Mouse (Mus musculus) liver, embryonic 14.5 days (tissue): ENCODE measurements around the gene Glmn. TPM values are rescaled to one million over a fixed set of nuclear protein-coding genes. Genes with fewer than 3 reads are reported as not detected.

Experiments
- ATAC-seq: fragments of 200-750 bp; cut with Nextera tagmentation; 2 replicates; pipeline ENCODE4 v1.8.0; 2017; ENCODE audit warnings: moderate number of reproducible peaks, mild to moderate bottlenecking, moderate library complexity; ENCODE audit not compliant: insufficient read depth
- DNase-seq, 3 experiments: peaks; one replicate each; pipeline ENCODE4 v3.0.0-alpha.2; 2012 to 2013; ENCODE audit warnings: low read depth in 3 of 3, low spot score in 3 of 3
- H3K27ac ChIP-seq: fragments of 300-500 bp; sonication (generic); 2 replicates; pipeline ENCODE4 v1.5.1; 2014; ENCODE audit warnings: moderate library complexity, mild to moderate bottlenecking, control low read depth, inconsistent platforms
- H3K27me3 ChIP-seq: fragments of 300-500 bp; sonication (generic); 2 replicates; pipeline ENCODE4 v1.6.1; 2014; ENCODE audit warnings: mild to moderate bottlenecking, low read length, moderate library complexity; ENCODE audit not compliant: control insufficient read depth, insufficient read depth
- H3K36me3 ChIP-seq: fragments of 300-500 bp; sonication (generic); replicated peaks from 2 replicates; pipeline ENCODE4 v1.6.1; 2014; ENCODE audit warnings: low read depth; ENCODE audit not compliant: control insufficient read depth, insufficient read depth
- H3K4me1 ChIP-seq, 2 experiments: fragments of 200-500 bp in 1 of 2; fragments of 300-500 bp in 1 of 2; sonication (generic) in 1 of 2; replicated peaks; 2 replicates each; pipeline ENCODE4 v1.6.1; 2012 to 2014; ENCODE audit warnings: antibody characterized with exemption in 1 of 2, inconsistent platforms in 1 of 2, low read length in 1 of 2; ENCODE audit not compliant: control insufficient read depth in 2 of 2, insufficient read depth in 2 of 2
- H3K4me2 ChIP-seq: fragments of 300-500 bp; sonication (generic); 2 replicates; pipeline ENCODE4 v1.6.1; 2014; ENCODE audit warnings: low read depth, mild to moderate bottlenecking, control low read depth, moderate library complexity
- H3K4me3 ChIP-seq, 2 experiments: fragments of 200-500 bp in 1 of 2; fragments of 300-500 bp in 1 of 2; sonication (generic) in 1 of 2; 2 replicates each; pipeline ENCODE4 v1.5.1; 2012 to 2014; ENCODE audit warnings: low read depth in 2 of 2, low read length in 2 of 2, mild to moderate bottlenecking in 2 of 2, control low read depth in 1 of 2, inconsistent platforms in 1 of 2, moderate library complexity in 1 of 2; ENCODE audit not compliant: insufficient read depth in 1 of 2
- H3K9ac ChIP-seq: fragments of 300-500 bp; sonication (generic); replicated peaks from 2 replicates; pipeline ENCODE4 v1.6.1; 2014; ENCODE audit warnings: mild to moderate bottlenecking, control low read depth, moderate library complexity
- H3K9me3 ChIP-seq: fragments of 300-500 bp; sonication (generic); 2 replicates; pipeline ENCODE4 v1.6.1; 2016; ENCODE audit warnings: low read length, mixed read lengths; ENCODE audit not compliant: control insufficient read depth
- CTCF ChIP-seq: IDR thresholded peaks from 2 replicates; pipeline ENCODE4 v1.5.1; 2016; ENCODE audit warnings: antibody characterized with exemption, low read depth, control low read depth
- EP300 ChIP-seq: IDR thresholded peaks from 2 replicates; pipeline ENCODE4 v1.6.1; 2016; ENCODE audit warnings: antibody characterized with exemption, low read depth
- WGBS: fragments of 180-500 bp; shearing (Covaris S2); extraction: QIAGEN DNeasy Blood & Tissue Kit; methylation state at CpG from one replicate; pipeline ENCODE4 v1.1.7; 2014; ENCODE audit not compliant: insufficient replicate concordance; 5-methylcytosine and 5-hydroxymethylcytosine counted together
- polyA plus RNA-seq, 2 experiments: library from polyadenylated mRNA; depleted of rRNA in 1 of 2; stranded (reverse) in 1 of 2; unstranded in 1 of 2; fragments of >200 nt; fragmentation: Nextera tagmentation in 1 of 2; extraction: Ambion mirVana in 1 of 2; gene quantifications; 2 replicates each; pipeline versions ENCODE4 v1.2.1 to v1.2.3; 2012 to 2014

Gene Glmn
- polyA plus RNA-seq (2012; rRNA removed) (1.6 and 3.1 TPM in 2 replicates), polyA plus RNA-seq (2014; fragmentation: Nextera tagmentation; extraction: Ambion mirVana) (5.7 and 6.2 TPM in 2 replicates)

- Histone ChIP-seq H3K9ac (peak within 1 kb of the TSS; percentile 81), H3K4me2 (peak within 1 kb of the TSS; percentile 76), H3K27me3 (no peaks in the 10 kb centered on the region), H3K36me3 (no peaks in the 10 kb centered on the region; the same call in 1 of the 2 replicates), H3K9me3 (no peaks in the 10 kb centered on the region), H3K4me1 (peaks cover 4% of the 10 kb centered on the region in 2 experiments; a peak in 2 of 4 replicates), H3K4me3 (peak within 1 kb of the TSS; percentile 83 to 90), H3K27ac (no peak within 1 kb of the TSS; the same call in 1 of the 2 replicates)
- TF ChIP-seq EP300 (no peak), CTCF (peak; percentile 22; the same call in 1 of the 2 replicates)
- 1% methylated on average over 54 of the region's 64 CpGs for WGBS
- ATAC-seq (peak; percentile 95), DNase-seq (peak; percentile 54 to 63 (median 62))
Observed at GRCm38 (mm10) chr5:107597301-107598077, at the start of gene Glmn, which contains the start of gene Rpap2. Gene Glmn (minus strand): TSS chr5:107597888. Gene Rpap2 (plus strand): TSS chr5:107597373.

GRCm38 (mm10) chr5:107645935-107646334 is 48.2 kb upstream of the Glmn start:
- 50% methylated on average over 2 of the region's 2 CpGs for WGBS
- Histone ChIP-seq H3K27me3 (no peaks in the 10 kb centered on the region), H3K9me3 (no peaks in the 10 kb centered on the region), H3K27ac (no peak overlapping the region), H3K4me1 (peaks cover 0 to 12% of the 10 kb centered on the region in 2 experiments; a peak in 2 of 4 replicates), H3K36me3 (no peaks in the 10 kb centered on the region), H3K4me2 (no peak overlapping the region), H3K9ac (no peak overlapping the region), H3K4me3 (no peak overlapping the region)
- no peak for TF ChIP-seq CTCF
- TF ChIP-seq EP300: no peak
- DNase-seq: no peak
- no peak for ATAC-seq

DNA sequence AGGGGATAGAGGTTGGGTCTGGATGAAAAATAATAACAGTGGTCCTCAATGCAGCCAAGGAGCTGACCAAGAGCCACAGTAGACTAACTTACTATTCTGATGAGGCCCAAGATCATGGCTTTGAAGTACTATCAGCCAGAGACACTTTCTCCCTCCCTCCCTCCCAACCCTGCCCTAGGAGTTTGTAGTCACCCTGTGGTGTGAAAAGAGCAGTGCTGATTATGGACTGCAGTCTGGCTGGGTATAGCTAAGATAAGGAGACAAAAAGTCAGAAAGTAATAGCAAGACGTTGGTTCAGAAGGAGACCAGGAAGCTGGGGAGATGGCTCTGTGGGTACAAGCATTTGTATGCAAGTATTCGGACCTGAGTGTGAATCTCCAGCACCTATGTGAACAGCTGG is 46.9 kb upstream of the Glmn start:
- DNase-seq (peak in 2 of 3 experiments; percentile 13 to 19), ATAC-seq (peak; percentile 74)
- TF ChIP-seq EP300 (0 out of 2 replicates have a peak, but pooled peaks have one; percentile 36), CTCF (no peak)
- no peak overlapping the region for H3K4me2 ChIP-seq
- WGBS: 34% methylated on average over 2 of the region's 2 CpGs
- H3K9ac ChIP-seq: no peak overlapping the region
- H3K4me1 ChIP-seq: peaks cover 0 to 12% of the 10 kb centered on the region in 2 experiments; a peak in 2 of 4 replicates
- H3K4me3 ChIP-seq: no peak overlapping the region
- no peaks in the 10 kb centered on the region for H3K36me3 ChIP-seq
- no peaks in the 10 kb centered on the region for H3K27me3 ChIP-seq
- H3K9me3 ChIP-seq: no peaks in the 10 kb centered on the region
- no peak overlapping the region for H3K27ac ChIP-seq

GRCm38 (mm10) chr5:107638366-107638765 is 40.7 kb upstream of the Glmn start:
- ATAC-seq: no peak
- H3K4me3 ChIP-seq: no peak overlapping the region

GRCm38 (mm10) chr5:107637106-107637505 is 39.4 kb upstream of the Glmn start:
- Histone ChIP-seq H3K4me1 (no peaks in the 10 kb centered on the region), H3K4me2 (no peak overlapping the region), H3K36me3 (no peaks in the 10 kb centered on the region), H3K27ac (no peak overlapping the region), H3K9ac (no peak overlapping the region), H3K4me3 (no peak overlapping the region), H3K9me3 (no peaks in the 10 kb centered on the region), H3K27me3 (no peaks in the 10 kb centered on the region)
- no peak for TF ChIP-seq CTCF
- no peak for TF ChIP-seq EP300
- WGBS: 61% methylated on average over 1 of the region's 1 CpGs
- no peak for DNase-seq
- ATAC-seq: no peak

More at GRCm38 (mm10) chr5:107638366-107638765, 40.7 kb upstream of the Glmn start:
- H3K9ac ChIP-seq: no peak overlapping the region
- H3K27me3 ChIP-seq: no peaks in the 10 kb centered on the region
- no peaks in the 10 kb centered on the region for H3K9me3 ChIP-seq
- TF ChIP-seq EP300: no peak
- TF ChIP-seq CTCF: no peak
- H3K27ac ChIP-seq: no peak overlapping the region
- no peak overlapping the region for H3K4me2 ChIP-seq
- DNase-seq: no peak
- 71% methylated on average over 8 of the region's 8 CpGs for WGBS
- H3K36me3 ChIP-seq: no peaks in the 10 kb centered on the region
- no peaks in the 10 kb centered on the region for H3K4me1 ChIP-seq
